Mouse (Mus musculus): ENCODE measurements at regions not wholly inside any gene's neighbourhood (a gene's known extent, or its start where the extent isn't known, plus 50 kb on each side); places are given as distances from the start of the nearest gene placed in this dataset.

- TF ChIP-seq CHD2 (IDR thresholded peaks at IDR 0.05; ENCODE audit: low read depth, low read length) (no peak), ZNF384 (IDR thresholded peaks at IDR 0.05; ENCODE audit: low read depth, low read length) (no peak)
These were observed 187.9 kb downstream of the Stim2 start for GRCm38 (mm10) chr5:54186076-54186676.
